Mouse (Mus musculus): ENCODE measurements around the gene Tsfm.
"Not testable (repeated sequence)": the region's sequence is repeated elsewhere in the genome, so short reads cannot be mapped to it uniquely, and the experiment has no call there.

Tsfm gene
- long read RNA-seq, experiment 1, transcript Tsfm-201 (6 exons, 1,206 nt): major isoform, 50 of 52 reads
- long read RNA-seq, experiment 1, partial matches to known transcripts: 0 of 52 reads
- long read RNA-seq, experiment 1, other reads (novel, unspliced or antisense): 0 of 52 reads
- long read RNA-seq, experiment 2, transcript Tsfm-201 (6 exons, 1,206 nt): major isoform, 66 of 69 reads
- long read RNA-seq, experiment 2, partial matches to known transcripts: 0 of 69 reads
- long read RNA-seq, experiment 2, other reads (novel, unspliced or antisense): 2 of 69 reads

DNA sequence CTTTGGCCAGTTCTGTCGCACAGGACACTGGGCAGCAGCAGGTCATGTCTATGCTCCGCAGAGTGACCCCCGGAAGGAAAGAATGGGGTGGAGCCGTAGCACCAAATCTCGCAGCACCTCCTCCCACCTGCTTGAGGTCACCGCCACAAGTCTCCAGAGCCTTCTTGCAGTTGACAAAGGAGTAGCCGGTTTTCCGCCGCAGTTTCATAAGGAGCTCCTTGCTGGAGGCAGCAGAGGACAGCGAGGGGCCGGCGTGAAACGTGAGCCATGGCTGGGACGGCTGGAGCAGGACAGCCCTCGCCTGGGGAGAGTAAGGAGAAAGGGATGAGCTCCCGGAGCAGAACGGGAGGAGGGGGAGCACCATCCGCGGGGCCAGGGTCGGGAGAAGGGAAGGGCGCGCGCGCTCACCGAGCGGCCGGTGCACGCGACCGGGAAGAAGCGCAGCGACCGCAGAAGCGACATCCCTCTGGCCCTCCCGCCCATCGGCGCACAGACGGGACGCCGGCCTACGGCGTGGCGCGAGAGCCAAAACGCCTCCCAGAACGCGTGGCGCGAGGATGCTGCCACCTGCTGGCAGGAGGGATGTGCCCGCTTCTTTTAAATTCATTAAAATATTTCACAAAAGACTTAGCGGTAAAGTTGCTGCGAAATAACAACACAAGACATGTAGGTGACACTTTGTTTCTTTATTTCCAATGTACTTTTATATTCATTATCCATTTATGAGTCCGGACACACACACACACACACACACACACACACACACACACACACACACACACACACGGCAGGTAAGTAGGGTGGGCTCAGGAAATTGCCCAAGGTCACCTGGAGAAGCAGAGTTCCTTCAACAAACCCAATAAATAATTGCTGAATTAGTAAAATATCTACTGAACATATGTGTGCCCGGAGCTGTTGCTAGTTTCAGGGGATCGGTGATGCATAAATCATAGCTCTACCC lies at the start of gene Tsfm:
Gene Tsfm (minus strand): TSS at position 505 of the 961 bp plus-strand sequence.
- intact Hi-C loops (cut with DNase I): loop anchor here (1.0 to 2.0 kb wide), 2 partner anchors 40 to 111 kb away; no protein-coding TSS in a partner anchor

DNA sequence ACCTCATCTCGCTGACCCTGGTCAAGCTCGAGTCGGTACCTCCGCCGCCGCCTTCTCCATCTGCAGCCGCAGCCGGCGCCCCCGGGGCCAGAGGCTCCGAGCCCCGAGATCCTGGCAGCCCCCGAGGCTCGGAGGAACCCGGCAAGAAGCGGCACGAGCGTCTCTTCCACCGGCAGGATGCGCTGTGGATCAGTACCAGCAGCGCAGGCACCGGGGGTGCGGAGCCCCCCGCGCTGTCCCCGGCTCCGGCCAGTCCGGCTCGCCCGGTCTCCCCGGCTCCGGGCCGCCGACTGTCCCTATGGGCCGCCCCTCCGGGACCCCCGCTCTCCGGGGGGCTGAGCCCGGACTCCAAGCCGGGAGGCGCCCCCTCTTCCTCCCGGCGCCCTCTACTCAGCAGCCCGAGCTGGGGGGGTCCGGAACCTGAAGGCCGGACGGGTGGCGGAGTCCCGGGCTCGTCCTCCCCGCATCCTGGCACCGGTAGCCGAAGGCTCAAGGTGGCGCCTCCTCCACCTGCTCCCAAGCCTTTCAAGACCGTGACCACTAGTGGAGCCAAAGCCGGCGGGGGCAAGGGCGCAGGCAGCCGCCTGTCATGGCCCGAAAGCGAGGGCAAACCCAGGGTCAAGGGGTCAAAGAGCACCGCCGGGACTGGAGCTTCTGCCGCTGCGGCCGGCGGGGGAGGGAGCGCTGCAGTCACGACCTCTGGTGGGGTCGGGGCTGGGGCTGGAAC lies 49.2 kb upstream of the Tsfm start:
- intact Hi-C loops (cut with DNase I): no loop called here

DNA sequence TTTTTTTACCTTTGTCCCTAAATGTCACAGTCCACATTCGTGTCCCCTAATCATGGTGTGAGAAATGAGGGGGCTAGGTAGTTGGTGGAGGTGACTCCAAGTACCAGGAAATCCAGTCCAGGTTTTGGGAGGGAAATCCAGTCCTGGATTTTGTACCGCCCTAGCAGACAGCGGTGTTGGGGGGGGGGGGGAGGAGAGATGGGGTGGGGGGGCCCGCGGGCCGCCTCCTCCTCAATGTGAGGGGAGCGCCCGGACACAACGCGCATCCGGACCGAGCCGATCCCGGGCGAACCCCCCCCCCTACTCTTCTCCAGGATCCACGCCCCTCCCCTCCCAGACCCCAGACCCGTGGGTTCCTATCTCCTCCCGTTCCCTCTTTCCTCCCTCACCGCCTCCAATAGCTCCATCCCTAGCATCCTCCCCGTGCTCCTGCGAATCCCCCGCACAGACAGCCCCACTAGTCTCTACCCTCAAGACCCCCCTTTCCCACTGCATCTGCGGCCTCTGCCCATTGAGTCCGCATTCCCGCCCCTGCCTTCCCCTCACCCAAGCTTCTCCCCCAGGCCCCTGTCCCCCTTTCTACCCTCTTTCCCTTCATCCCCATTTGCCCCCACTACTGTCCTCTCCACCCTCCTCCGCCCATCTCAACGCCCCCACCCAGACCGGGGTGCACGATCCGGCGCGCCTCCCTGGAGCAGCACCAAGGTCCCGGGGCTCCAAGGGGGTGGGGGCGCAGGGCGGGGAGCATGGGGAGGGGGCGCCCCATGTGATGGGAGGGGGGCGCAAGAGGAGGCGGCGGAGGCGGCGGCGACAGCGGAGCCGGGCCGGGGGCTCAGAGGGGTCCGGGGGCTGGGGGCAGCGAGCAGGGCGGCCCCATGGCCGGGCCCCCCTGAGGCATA lies 48.3 kb upstream of the Tsfm start:
- intact Hi-C loops (cut with DNase I): no loop called here

DNA sequence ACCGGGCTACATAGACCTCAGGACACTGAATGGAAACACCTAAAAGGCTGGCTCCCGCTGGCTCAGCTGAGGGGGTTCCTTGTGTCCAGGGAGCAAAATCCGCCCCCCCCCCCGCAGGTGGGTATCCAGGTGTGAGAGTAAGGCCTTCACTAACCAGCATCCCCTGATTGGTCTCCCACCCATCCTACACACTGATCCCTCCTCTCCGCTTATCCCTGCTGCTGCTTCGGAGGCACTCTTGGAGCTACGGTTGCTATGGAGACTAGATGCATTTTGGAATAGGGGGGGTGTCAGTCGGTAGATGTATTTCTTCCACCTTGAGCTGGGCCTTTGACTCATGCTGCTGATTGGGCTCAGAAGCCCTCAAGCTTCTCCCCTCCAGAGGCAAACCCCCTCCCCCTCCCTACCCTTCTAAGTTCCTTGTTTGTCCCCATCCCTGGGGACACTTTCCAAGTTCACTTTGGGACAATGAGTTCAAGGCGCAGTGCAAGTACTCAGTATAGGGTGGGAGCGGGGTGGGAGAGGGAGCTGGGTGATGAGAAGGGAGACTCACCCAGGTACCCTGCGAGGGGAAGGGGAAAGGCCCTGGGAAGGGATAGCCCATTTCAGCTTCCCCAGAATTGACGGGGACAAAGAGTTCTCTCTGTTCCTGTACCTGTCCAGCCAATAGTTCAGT lies 47.5 kb upstream of the Tsfm start:
- intact Hi-C loops (cut with DNase I): no loop called here

DNA sequence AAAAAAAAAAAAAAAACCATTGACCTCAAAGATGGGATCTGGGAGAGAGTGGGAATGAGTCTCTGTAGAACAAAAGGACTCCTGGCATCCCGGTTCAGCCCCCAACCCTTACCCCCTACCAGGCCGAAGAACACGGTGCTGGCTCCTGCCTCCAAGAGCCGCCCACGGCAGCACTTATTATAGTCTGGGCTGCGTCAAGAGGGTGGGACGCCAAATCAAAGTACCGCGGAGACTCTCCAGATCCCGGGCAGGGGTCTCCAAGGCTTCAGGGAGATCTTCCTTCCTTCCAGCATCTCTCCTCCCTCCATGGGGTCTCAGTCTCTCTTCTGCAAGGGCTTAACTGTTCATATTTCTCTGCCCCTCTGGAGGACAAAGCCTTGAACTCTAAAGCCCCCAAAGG lies 46.9 kb upstream of the Tsfm start:
- intact Hi-C loops (cut with DNase I): no loop called here

DNA sequence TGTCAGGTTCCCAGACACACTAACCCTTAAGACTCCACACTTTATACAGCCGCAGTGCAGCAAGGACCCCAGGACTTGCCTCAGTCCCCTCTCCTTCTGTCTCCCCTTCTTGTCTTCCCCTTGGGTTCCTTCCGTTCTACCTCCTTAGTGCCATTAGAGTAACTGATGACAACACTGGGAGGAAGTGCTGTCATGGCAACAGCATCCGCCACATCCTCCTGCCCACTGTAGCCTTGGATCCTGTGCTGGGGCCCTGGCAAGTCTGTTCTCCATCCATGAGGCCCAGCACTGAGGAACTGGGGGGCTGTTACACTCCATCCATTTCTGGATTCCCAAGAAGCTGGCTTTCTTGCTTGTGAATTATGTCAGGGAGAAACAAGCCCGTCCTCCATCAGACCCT lies 45.4 kb upstream of the Tsfm start:
- intact Hi-C loops (cut with DNase I): no loop called here

DNA sequence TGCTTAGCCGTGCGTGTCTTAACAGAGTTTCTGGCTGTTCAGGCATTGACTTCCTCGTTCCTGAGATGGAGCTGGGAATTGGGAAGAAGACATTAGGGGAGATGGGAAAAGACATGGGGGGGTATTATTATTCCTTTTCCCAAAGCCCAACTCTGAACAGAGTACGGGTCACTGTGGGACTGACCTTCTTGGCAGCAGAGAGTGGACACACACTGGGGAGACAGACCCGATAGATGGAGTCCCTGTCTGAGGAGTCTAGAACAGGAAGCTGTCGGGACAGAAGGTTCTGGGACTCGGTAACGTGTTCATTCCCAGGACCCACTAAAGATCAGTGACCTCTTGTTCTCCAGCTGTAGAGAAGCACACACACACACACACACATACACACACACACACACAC lies 45.0 kb upstream of the Tsfm start:
- intact Hi-C loops (cut with DNase I): no loop called here

DNA sequence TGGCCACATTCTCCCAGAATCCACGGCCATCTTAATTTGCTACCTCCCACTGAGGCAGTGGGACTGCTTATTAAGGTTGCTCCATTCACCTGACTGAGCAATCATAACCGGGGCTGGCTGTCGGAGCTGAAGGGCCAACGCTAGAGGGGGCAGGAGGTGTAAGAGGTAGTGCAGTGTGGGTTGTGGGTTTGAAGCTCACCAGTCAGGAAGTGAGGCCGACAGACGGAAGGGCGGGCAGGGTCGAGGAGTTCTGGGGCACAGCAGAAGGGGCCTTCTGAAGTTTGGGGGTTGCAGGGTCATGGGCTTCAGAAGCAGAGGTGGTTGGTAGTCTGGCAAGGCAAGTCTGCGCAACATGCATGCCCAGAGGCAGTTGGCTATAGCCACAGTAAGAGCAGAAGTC lies 44.4 kb upstream of the Tsfm start, which contains the start of gene Agap2:
Gene Agap2 (plus strand): TSS at position 205 of the 400 bp plus-strand sequence.
- intact Hi-C loops (cut with DNase I): no loop called here

DNA sequence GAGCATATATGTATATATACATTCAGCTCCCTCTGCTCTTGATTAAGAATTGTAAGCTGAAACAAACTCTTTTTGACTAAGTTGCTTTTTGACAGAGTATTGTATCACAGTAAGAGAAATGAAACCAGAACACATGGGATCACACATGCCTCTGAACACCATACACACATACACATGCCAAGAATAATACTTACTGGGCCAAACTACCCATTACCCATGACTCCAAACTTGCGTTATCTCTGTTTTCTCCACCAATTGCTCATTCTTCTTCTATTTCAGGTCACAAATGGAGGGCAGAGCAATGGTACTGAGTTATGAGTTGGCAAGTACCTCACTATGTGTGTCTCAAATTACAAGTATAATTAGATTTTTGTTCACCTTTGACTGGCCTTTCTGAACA lies 43.3 kb upstream of the Tsfm start:
- intact Hi-C loops (cut with DNase I): no loop called here

DNA sequence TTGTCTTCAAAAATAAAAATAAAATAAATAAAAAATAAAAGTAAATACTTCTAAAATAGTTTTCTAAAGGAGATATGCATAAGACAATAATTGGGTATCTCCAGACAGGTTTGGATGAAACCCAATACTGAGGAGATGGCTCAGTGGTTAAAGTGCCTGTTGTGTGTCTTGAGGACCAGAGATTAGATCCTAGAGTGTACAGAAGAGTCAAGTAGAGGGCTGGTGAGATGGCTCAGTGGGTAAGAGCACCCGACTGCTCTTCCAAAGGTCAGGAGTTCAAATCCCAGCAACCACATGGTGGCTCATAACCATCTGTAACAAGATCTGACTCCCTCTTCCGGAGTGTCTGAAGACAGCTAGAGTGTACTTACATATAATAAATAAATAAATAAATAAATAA lies 42.3 kb upstream of the Tsfm start:
- intact Hi-C loops (cut with DNase I): not testable (repeated sequence)

DNA sequence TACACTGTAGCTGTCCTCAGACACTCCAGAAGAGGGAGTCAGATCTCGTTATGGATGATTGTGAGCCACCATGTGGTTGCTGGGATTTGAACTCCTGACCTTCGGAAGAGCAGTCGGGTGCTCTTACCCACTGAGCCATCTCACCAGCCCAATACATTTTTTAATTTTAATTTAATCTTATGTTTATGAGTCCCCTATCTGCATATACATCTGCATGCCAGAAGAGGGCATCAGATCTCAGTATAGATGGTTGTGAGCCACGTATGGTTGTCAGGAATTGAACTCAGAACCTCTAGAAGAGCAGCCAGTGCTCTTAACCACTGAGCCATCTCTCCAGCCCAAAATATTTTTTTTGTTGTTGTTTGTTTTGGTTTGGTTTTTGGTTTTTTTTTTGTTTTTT lies 41.6 kb upstream of the Tsfm start:
- intact Hi-C loops (cut with DNase I): not testable (repeated sequence)

DNA sequence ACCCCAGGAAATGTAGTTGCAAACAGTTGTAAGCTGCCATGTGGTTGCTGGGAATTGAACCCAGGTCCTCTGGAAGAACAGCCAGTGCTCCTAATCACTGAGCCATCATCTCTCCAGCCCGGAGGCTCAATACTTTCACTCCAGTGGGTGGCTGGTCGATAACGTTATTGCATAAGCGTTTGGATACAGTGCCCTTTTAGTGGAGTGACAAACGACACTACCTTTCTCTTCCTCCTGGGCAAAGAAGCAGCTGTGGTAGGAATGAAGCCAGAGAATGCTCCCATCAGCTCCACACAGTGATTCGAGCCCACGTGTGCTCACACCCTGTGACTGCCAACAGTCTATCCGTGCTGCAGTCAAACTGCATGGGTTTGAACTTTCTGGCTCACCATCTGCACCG lies 40.6 kb upstream of the Tsfm start:
- intact Hi-C loops (cut with DNase I): no loop called here

DNA sequence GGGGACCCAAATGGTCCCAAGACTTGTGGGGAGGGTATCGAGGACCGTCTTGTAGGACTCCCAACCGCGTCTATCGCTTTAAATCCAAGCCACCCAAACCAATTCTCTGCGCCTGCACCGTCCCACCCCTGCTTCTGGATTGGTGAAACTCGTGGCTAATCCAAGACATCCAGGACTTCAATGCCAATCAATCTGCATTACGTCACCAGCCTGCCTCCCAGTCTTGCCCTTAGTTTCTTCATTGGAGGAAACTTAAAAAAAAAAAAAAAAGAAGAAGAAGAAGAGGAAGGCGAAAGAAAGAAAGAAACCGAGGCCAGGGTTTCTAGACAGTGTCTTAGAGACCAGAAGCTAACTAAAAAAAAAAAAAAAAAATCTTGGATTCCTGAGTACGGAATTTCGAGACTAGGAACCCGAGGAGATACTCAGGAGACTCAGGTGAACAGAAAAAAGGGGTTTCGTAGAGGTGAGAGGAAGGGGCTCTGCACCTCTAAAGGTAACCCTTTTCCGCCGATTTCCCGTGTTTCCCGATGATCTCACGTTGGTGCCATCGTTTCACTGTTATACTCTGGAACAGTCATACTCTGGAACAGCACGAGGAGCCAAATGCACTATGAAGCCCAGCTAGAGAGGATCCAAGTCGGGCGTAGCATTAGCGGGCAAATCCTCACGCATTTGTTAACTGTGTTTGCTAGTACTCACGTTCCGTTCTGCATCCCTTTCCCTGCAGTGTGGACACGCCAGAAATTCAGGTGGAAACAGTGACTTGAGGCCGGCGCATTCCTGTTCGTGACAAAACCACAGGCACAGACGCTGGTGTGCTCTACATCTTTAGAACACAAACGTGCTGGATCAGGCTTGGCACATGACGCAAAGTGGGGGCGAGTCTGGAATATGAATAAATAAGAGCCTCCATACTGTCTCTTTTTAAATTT lies 39.8 kb upstream of the Tsfm start, which contains the start of gene Tspan31:
Gene Tspan31 (minus strand): TSS at position 75 of the 932 bp plus-strand sequence.
- intact Hi-C loops (cut with DNase I): no loop called here

DNA sequence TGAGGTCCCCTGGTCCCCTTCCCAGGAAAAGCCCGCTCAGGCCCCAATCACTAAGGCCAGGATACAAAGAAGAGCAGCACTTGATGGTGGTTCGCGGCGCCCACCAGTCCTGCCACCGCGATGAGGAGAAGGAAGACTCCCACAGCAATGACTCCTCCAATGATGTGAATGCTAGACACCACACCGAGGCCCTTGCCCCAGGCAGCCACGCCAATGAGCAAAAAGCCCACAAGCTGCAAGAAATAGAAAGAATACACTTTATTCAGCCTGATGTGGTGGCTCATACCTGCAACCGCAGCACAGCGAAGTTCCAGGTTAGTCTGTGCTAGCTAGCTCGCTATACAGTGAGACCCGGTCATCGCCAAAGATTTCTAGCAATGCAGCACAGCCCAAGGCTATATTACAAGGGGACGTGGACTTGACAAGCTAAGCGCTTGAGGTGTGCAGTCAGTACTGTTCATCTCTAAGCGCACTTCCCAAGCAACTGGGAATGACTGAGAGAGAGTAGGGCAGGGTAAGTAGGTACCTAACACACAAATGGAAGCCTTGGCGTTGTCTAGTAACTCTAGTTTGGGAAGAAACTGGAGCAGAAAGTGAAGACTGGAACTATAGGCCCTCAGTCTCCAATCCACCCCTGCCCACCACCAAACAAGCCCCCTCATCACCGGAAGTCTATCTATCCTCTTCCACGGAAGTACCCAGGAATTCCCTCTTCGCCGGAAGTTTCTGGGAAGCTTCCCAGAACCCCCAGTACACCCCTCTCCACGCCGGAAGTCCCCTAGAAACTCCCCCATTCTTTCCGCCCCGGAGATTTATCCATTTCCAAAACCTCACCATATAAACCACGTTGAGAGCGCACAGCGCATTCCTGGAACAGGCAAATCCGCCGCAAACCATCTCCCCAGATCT lies 38.9 kb upstream of the Tsfm start:
- intact Hi-C loops (cut with DNase I): no loop called here

DNA sequence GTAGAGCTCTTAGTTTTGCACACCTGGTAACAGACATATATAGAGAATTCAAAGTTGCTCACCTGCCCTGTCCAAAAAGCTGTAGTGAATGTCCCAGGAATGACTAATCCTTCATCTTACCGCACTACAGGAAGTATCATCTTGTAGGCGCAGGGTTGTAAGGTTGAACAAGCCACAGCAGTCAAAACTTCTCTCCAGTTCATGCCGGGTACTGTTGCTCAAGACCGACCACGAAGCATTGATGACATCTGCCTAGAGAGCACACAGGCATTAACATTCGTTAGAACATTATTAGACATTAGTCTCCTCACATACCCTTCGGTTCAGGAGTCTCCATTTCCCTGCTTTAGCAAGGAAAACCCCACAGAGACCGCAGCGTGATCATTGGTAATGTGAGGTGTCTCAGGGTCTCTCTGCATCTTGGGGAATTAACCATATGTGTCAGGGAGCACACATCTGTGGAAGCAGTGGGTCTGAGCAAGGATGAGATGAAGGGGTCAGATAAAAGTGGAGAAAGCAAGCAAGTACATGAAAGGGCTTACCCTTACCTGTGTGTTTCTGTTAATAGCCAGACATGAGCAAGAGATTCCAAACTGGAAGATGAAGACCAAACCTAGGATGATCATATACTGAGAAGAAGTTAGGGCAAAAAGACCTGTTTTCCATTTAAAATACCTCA lies 37.9 kb upstream of the Tsfm start:
- intact Hi-C loops (cut with DNase I): no loop called here

DNA sequence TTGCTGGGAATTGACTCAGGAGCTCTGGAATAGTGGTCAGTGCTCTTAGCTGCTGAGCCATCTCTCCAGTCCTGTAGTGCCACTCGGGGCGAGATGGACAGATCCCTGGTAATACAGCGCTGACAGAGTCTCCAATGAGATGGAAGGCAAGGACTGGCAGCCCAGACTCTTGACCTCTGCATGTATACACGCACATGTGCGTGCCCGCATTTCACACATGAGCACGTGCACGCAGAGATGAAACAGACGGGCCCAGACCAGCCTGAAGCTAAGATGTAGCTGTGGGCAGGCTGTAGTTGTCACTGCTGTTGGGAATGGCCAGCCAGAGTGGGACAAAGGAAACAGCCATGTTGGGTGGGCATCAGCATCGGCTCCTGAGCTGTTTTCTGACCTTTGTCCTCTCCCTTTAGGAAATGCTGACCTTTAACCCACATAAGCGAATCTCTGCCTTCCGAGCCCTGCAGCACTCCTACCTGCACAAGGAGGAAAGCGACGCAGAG lies 35.9 kb upstream of the Tsfm start:
- intact Hi-C loops (cut with DNase I): no loop called here

DNA sequence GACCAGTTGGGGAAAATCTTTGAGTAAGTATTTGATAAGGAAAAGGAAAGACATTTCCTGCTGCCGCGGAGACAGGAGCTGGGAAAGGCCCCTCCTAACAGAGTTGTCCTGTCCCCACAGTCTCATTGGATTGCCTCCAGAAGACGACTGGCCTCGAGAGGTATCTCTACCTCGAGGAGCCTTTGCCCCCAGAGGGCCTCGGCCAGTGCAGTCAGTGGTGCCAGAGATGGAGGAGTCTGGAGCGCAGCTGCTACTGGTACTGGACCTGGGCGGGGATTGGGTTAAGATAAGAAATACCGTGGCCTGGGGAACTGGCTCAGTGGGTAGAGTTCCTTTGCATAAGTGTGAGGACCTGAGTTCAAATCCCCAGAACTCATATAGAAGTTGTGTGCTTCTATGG lies 35.3 kb upstream of the Tsfm start:
- intact Hi-C loops (cut with DNase I): no loop called here

Data from adrenal gland (tissue).